Mouse (Mus musculus) cerebellum, postnatal 4 days (tissue): ENCODE results near the gene Mcfd2.

Source experiments
- DNase-seq, 2 experiments: peaks; one replicate each; pipeline ENCODE4 v3.0.0; 2022; ENCODE audit warnings: low spot score in 2 of 2, mixed read lengths in 1 of 2

Mcfd2 gene

GRCm38 (mm10) chr17:87236725-87237650, 28.7 kb downstream of the Mcfd2 start:
- peak in 1 of 2 experiments; percentile 10 for DNase-seq

GRCm38 (mm10) chr17:87235019-87235418, 30.7 kb downstream of the Mcfd2 start:
- DNase-seq, result no peak

GRCm38 (mm10) chr17:87227878-87228277, 37.9 kb downstream of the Mcfd2 start:
- DNase-seq, result no peak

GRCm38 (mm10) chr17:87226079-87226640, 39.6 kb downstream of the Mcfd2 start:
- no peak for DNase-seq

- no peak for DNase-seq
These were observed 40.4 kb downstream of the Mcfd2 start for GRCm38 (mm10) chr17:87225384-87225783.

GRCm38 (mm10) chr17:87224461-87224860, 41.3 kb downstream of the Mcfd2 start:
- DNase-seq, result no peak

- no peak for DNase-seq
These were observed 46.3 kb downstream of the Mcfd2 start for GRCm38 (mm10) chr17:87219456-87219855.

GRCm38 (mm10) chr17:87214523-87214922, 51.2 kb downstream of the Mcfd2 start:
- no peak for DNase-seq

- DNase-seq, result no peak
These were observed 55.2 kb downstream of the Mcfd2 start for GRCm38 (mm10) chr17:87210525-87210924.

GRCm38 (mm10) chr17:87206885-87207284, 58.9 kb downstream of the Mcfd2 start:
- DNase-seq, result no peak
